Mouse (Mus musculus) embryonic facial prominence, embryonic 14.5 days (tissue): ENCODE measurements around the gene Dph7. TPM values are rescaled to one million over a fixed set of nuclear protein-coding genes. Genes with fewer than 3 reads are reported as not detected.

Experiments used
- microRNA-seq: library from miRNA; unstranded; fragments of <30 nt; microRNA quantifications from one replicate; pipeline ENCODE4, GENCODE M21; 2016; ENCODE audit warnings: borderline number of aligned reads
- polyA plus RNA-seq: library from polyadenylated mRNA; unstranded; fragments of >200 nt; fragmentation: Nextera tagmentation; extraction: Ambion mirVana; gene quantifications from 2 replicates; pipeline ENCODE4 v1.2.1, GENCODE M21; 2014

Gene Dph7
- polyA plus RNA-seq, 1 experiment from 2014 or later: 24.1 TPM

Small RNA genes within 50 kb of the gene (microRNA-seq; reads per million reads assigned to microRNA genes)
- gene Gm22875: not detected

Other genes with a start within 250 kb of the Dph7 start
- gene Cacna1b, start 199.2 kb upstream of the Dph7 start, polyA plus RNA-seq: 0.84 and 1.5 TPM in 2 replicates
- 67.1 and 77.2 TPM in 2 replicates for gene Ehmt1, start 42.8 kb upstream of the Dph7 start, polyA plus RNA-seq
- 28.2 and 28.4 TPM in 2 replicates for gene Arrdc1, start 27.1 kb upstream of the Dph7 start, polyA plus RNA-seq
- gene Zmynd19, start 12.6 kb upstream of the Dph7 start, polyA plus RNA-seq: 18.9 and 20.4 TPM in 2 replicates
- 134 and 137 TPM in 2 replicates for gene Mrpl41, start 12.7 kb downstream of the Dph7 start, polyA plus RNA-seq
- 8.9 and 9.1 TPM in 2 replicates for gene Pnpla7, start 13.6 kb downstream of the Dph7 start, polyA plus RNA-seq
- 55.5 and 56.2 TPM in 2 replicates for gene Nsmf, start 92.0 kb downstream of the Dph7 start, polyA plus RNA-seq
- 0.22 TPM in 1 of 2 replicates, not detected in the other for gene Entpd8, start 117.9 kb downstream of the Dph7 start, polyA plus RNA-seq
- gene Noxa1, start 132.7 kb downstream of the Dph7 start, polyA plus RNA-seq: 0.38 and 0.71 TPM in 2 replicates
- gene Nrarp, start 218.4 kb downstream of the Dph7 start, polyA plus RNA-seq: 16.5 and 20.9 TPM in 2 replicates
- gene Tor4a, start 234.5 kb downstream of the Dph7 start, polyA plus RNA-seq: 7.5 and 7.8 TPM in 2 replicates
- gene Nelfb, start 249.1 kb downstream of the Dph7 start, polyA plus RNA-seq: 76.8 and 94.4 TPM in 2 replicates